Mouse (Mus musculus) liver, embryonic 18 days (tissue): Measurements from ENCODE around the gene Dph6. TPM values are rescaled to one million over a fixed set of nuclear protein-coding genes. Genes with fewer than 3 reads are reported as not detected.

Experiments used
- polyA plus RNA-seq: library from polyadenylated mRNA; depleted of rRNA; stranded (reverse); fragments of >200 nt; gene quantifications from 2 replicates; pipeline ENCODE4 v1.2.3, GENCODE M21; 2012; rRNA removed

Gene Dph6
- 4.6 and 5.0 TPM in 2 replicates for polyA plus RNA-seq

GRCm38 (mm10) chr2:114654365-114655239 lies at the start of gene Dph6:
Dph6 (minus strand) TSS chr2:114654964.

